Mouse (Mus musculus): ENCODE results near the gene Rubcn. TPM values are rescaled to one million over a fixed set of nuclear protein-coding genes. Genes with fewer than 3 reads are reported as not detected.
A peak's percentile ranks its signal among the peaks of the same experiment; 100 is the strongest.
"Not testable (repeated sequence)": the region's sequence is repeated elsewhere in the genome, so short reads cannot be mapped to it uniquely, and the experiment has no call there.

Rubcn gene
- polyA plus RNA-seq, 1 experiment from 2014 or later, result 12.9 TPM

DNA sequence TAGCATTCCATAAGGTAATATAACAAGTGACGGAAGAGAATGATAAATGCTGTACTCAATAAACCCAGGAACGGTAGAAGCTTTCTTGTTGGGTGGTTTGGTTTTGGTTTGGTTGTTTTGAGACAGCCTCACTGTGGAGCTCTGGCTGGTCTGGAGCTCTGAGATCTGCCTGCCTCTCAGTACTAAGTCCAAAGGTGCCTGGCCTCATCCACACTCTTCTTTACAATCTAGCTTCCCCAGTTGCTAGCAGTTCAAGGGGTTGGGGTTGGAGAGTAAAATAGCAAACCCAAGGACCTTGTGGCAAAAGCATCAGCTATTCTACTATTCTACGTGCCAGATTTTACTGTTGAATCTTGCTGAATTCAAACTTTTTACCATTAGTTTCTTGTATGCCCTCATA lies 1.7 kb downstream of the Rubcn start:
- WGBS, result 94% methylated on average over 3 of the region's 3 CpGs
- DNase-seq (ENCODE audit: low spot score), result no peak
- no peak overlapping the region for H3K27ac ChIP-seq (ENCODE audit: low read length)
- H3K9me3 ChIP-seq (ENCODE audit: low read length), result no peaks in the 10 kb centered on the region
- no peaks in the 10 kb centered on the region for H3K36me3 ChIP-seq (ENCODE audit: insufficient read depth, low read length)
- no peaks in the 10 kb centered on the region for H3K27me3 ChIP-seq (replicated peaks; ENCODE audit: insufficient read depth, low read length)
- H3K4me3 ChIP-seq (ENCODE audit: low read depth, low read length), result no peak overlapping the region
- H3K4me2 ChIP-seq (replicated peaks; ENCODE audit: low read depth, low read length), result no peak overlapping the region
- no peaks in the 10 kb centered on the region; the same call in 1 of the 2 replicates for H3K4me1 ChIP-seq (ENCODE audit: insufficient read depth, low read depth, low read length)
- ATAC-seq, result no peak
- H3K9ac ChIP-seq (replicated peaks; ENCODE audit: low read depth), result no peak overlapping the region
- TF ChIP-seq EP300 (IDR thresholded peaks at IDR 0.05), result no peak
- TF ChIP-seq CTCF (IDR thresholded peaks at IDR 0.05), result no peak

- H3K27me3 ChIP-seq (replicated peaks; ENCODE audit: insufficient read depth, low read length); H3K4me3 ChIP-seq (ENCODE audit: low read depth, low read length); H3K36me3 ChIP-seq (ENCODE audit: insufficient read depth, low read length); DNase-seq (ENCODE audit: low spot score); H3K9ac ChIP-seq (replicated peaks; ENCODE audit: low read depth); H3K9me3 ChIP-seq (ENCODE audit: low read length); H3K4me1 ChIP-seq (ENCODE audit: insufficient read depth, low read depth, low read length); H3K27ac ChIP-seq (ENCODE audit: low read length); ATAC-seq; H3K4me2 ChIP-seq (replicated peaks; ENCODE audit: low read depth, low read length): not testable (repeated sequence)
- 65% methylated on average over 1 of the region's 1 CpGs for WGBS
Measured at GRCm38 (mm10) chr16:32875281-32875680, 2.3 kb downstream of the Rubcn start.

GRCm38 (mm10) chr16:32873366-32873765 lies 4.2 kb downstream of the Rubcn start:
- Histone ChIP-seq H3K27me3 (replicated peaks; ENCODE audit: insufficient read depth, low read length) (no peaks in the 10 kb centered on the region), H3K4me3 (ENCODE audit: low read depth, low read length) (no peak overlapping the region), H3K36me3 (ENCODE audit: insufficient read depth, low read length) (no peaks in the 10 kb centered on the region), H3K4me2 (replicated peaks; ENCODE audit: low read depth, low read length) (no peak overlapping the region), H3K27ac (ENCODE audit: low read length) (no peak overlapping the region), H3K9me3 (ENCODE audit: low read length) (no peaks in the 10 kb centered on the region), H3K4me1 (ENCODE audit: insufficient read depth, low read depth, low read length) (peaks cover 5% of the 10 kb centered on the region; the same call in 1 of the 2 replicates), H3K9ac (replicated peaks; ENCODE audit: low read depth) (no peak overlapping the region)
- no peak for ATAC-seq
- no peak for DNase-seq (ENCODE audit: low spot score)
- no peak for TF ChIP-seq EP300 (IDR thresholded peaks at IDR 0.05)
- TF ChIP-seq CTCF (IDR thresholded peaks at IDR 0.05), result no peak
- 40% methylated on average over 3 of the region's 3 CpGs for WGBS

DNA sequence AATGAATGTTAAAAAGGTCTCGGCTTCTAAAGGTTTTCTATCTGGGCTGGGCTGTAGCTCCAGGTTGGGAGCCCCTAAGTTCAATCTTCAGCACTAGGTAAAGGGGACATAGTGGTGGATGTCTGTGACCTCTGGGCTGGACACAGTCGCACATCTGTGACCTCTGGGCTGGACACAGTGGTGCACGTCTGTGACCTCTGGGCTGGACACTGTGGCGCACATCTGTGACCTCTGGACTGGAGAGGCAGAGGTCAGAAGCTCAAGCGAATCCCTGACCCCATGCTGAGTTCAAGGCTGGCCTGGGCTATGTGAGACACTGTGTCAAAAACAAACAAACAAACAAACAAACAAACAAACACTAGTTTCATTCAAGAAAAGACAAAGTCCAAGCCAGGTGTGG lies 7.3 kb downstream of the Rubcn start:
- H3K9ac ChIP-seq (replicated peaks; ENCODE audit: low read depth), result no peak overlapping the region
- ATAC-seq, result no peak
- WGBS, result 68% methylated on average over 5 of the region's 5 CpGs
- no peak overlapping the region for H3K4me2 ChIP-seq (replicated peaks; ENCODE audit: low read depth, low read length)
- no peak overlapping the region for H3K27ac ChIP-seq (ENCODE audit: low read length)
- H3K27me3 ChIP-seq (replicated peaks; ENCODE audit: insufficient read depth, low read length), result no peaks in the 10 kb centered on the region
- TF ChIP-seq CTCF (IDR thresholded peaks at IDR 0.05), result no peak
- no peak for TF ChIP-seq EP300 (IDR thresholded peaks at IDR 0.05)
- H3K36me3 ChIP-seq (ENCODE audit: insufficient read depth, low read length), result no peaks in the 10 kb centered on the region
- no peak overlapping the region for H3K4me3 ChIP-seq (ENCODE audit: low read depth, low read length)
- peaks cover 9% of the 10 kb centered on the region; the same call in 1 of the 2 replicates for H3K4me1 ChIP-seq (ENCODE audit: insufficient read depth, low read depth, low read length)
- no peaks in the 10 kb centered on the region for H3K9me3 ChIP-seq (ENCODE audit: low read length)
- no peak for DNase-seq (ENCODE audit: low spot score)

GRCm38 (mm10) chr16:32867919-32868552 lies 9.5 kb downstream of the Rubcn start:
- peak overlapping the region; percentile 87 for H3K4me2 ChIP-seq (replicated peaks; ENCODE audit: low read depth, low read length)
- no peaks in the 10 kb centered on the region for H3K36me3 ChIP-seq (ENCODE audit: insufficient read depth, low read length)
- peak overlapping the region; percentile 93 for H3K27ac ChIP-seq (ENCODE audit: low read length)
- H3K9me3 ChIP-seq (ENCODE audit: low read length), result no peaks in the 10 kb centered on the region
- WGBS, result under 1% methylated on average over 35 of the region's 35 CpGs
- H3K27me3 ChIP-seq (replicated peaks; ENCODE audit: insufficient read depth, low read length), result no peaks in the 10 kb centered on the region
- peaks cover 9% of the 10 kb centered on the region; the same call in 1 of the 2 replicates for H3K4me1 ChIP-seq (ENCODE audit: insufficient read depth, low read depth, low read length)
- H3K9ac ChIP-seq (replicated peaks; ENCODE audit: low read depth), result peak overlapping the region; percentile 63
- TF ChIP-seq EP300 (IDR thresholded peaks at IDR 0.05) (no peak; the same call in 1 of the 2 replicates), CTCF (IDR thresholded peaks at IDR 0.05) (peak; percentile 24)
- DNase-seq (ENCODE audit: low spot score), result peak; percentile 97
- peak; percentile 99 for ATAC-seq
- peak overlapping the region; percentile 79 for H3K4me3 ChIP-seq (ENCODE audit: low read depth, low read length)

GRCm38 (mm10) chr16:32866713-32867112 lies 10.9 kb downstream of the Rubcn start:
- H3K4me2 ChIP-seq (replicated peaks; ENCODE audit: low read depth, low read length), result no peak overlapping the region; the same call in 1 of the 2 replicates
- H3K9ac ChIP-seq (replicated peaks; ENCODE audit: low read depth), result no peak overlapping the region

More at GRCm38 (mm10) chr16:32866713-32867112, 10.9 kb downstream of the Rubcn start:
- ATAC-seq (no peak), DNase-seq (ENCODE audit: low spot score) (no peak)
- Histone ChIP-seq H3K36me3 (ENCODE audit: insufficient read depth, low read length) (no peaks in the 10 kb centered on the region), H3K9me3 (ENCODE audit: low read length) (no peaks in the 10 kb centered on the region), H3K27ac (ENCODE audit: low read length) (no peak overlapping the region), H3K27me3 (replicated peaks; ENCODE audit: insufficient read depth, low read length) (no peaks in the 10 kb centered on the region), H3K4me3 (ENCODE audit: low read depth, low read length) (no peak overlapping the region), H3K4me1 (ENCODE audit: insufficient read depth, low read depth, low read length) (peaks cover 9% of the 10 kb centered on the region; the same call in 1 of the 2 replicates)
- 81% methylated on average over 5 of the region's 5 CpGs for WGBS
- TF ChIP-seq EP300 (IDR thresholded peaks at IDR 0.05) (no peak), CTCF (IDR thresholded peaks at IDR 0.05) (no peak)

Measured in lung, postnatal 0 days (tissue).